Mouse (Mus musculus) bone marrow macrophage, adult 2 months (primary cell): ENCODE data around the gene Fasl. TPM values are rescaled to one million over a fixed set of nuclear protein-coding genes. Genes with fewer than 3 reads are reported as not detected.

Experiments used
- H3K27ac ChIP-seq: 2 replicates; pipeline ENCODE4 v1.5.1; 2012; ENCODE audit warnings: low read depth, low read length; ENCODE audit not compliant: insufficient read depth
- H3K4me1 ChIP-seq: 2 replicates; pipeline ENCODE4 v1.6.1; 2012; ENCODE audit warnings: low read length; ENCODE audit not compliant: control insufficient read depth, insufficient read depth
- H3K4me3 ChIP-seq: 2 replicates; pipeline ENCODE4 v1.5.1; 2012; ENCODE audit warnings: mild to moderate bottlenecking, low read length, moderate library complexity; ENCODE audit not compliant: insufficient read depth
- CTCF ChIP-seq: IDR thresholded peaks from 2 replicates; pipeline ENCODE4 v1.5.1; 2012; ENCODE audit warnings: low read depth, mild to moderate bottlenecking, low read length, moderate library complexity
- POLR2A ChIP-seq: IDR thresholded peaks from 2 replicates; pipeline ENCODE4 v1.6.1; 2012; ENCODE audit warnings: mild to moderate bottlenecking, low read depth, low read length, borderline replicate concordance
- polyA plus RNA-seq: library from polyadenylated mRNA; stranded (reverse); fragments of >200 nt; gene quantifications from 2 replicates; pipeline ENCODE4 v1.2.4, GENCODE M21; 2012; ENCODE audit not compliant: missing spikeins, insufficient read depth, insufficient read length

The Fasl gene
- polyA plus RNA-seq, 1 experiment, result not detected

- Histone ChIP-seq H3K4me3 (no peak overlapping the region), H3K27ac (no peak overlapping the region), H3K4me1 (no peaks in the 10 kb centered on the region)
- TF ChIP-seq CTCF (no peak), POLR2A (no peak)
Observed at GRCm38 (mm10) chr1:161792687-161792969, 4.3 kb upstream of the Fasl start.

- Histone ChIP-seq H3K4me3 (no peak overlapping the region), H3K27ac (no peak overlapping the region)
- TF ChIP-seq CTCF (no peak), POLR2A (no peak)
Observed at GRCm38 (mm10) chr1:161791854-161792686, 3.8 kb upstream of the Fasl start.

GRCm38 (mm10) chr1:161782725-161783124 lies 5.6 kb downstream of the Fasl start:
- Histone ChIP-seq H3K27ac (no peak overlapping the region), H3K4me1 (no peaks in the 10 kb centered on the region), H3K4me3 (no peak overlapping the region)
- TF ChIP-seq CTCF, result no peak
- no peak for TF ChIP-seq POLR2A

More at GRCm38 (mm10) chr1:161791854-161792686, 3.8 kb upstream of the Fasl start:
- no peaks in the 10 kb centered on the region for H3K4me1 ChIP-seq

- H3K4me3 ChIP-seq, result no peak overlapping the region
- TF ChIP-seq POLR2A (no peak), CTCF (no peak)
- H3K4me1 ChIP-seq, result no peaks in the 10 kb centered on the region
- H3K27ac ChIP-seq, result no peak overlapping the region
Observed at GRCm38 (mm10) chr1:161781594-161781993, 6.7 kb downstream of the Fasl start.

- H3K27ac ChIP-seq, result no peak overlapping the region
- H3K4me1 ChIP-seq, result no peaks in the 10 kb centered on the region
- TF ChIP-seq POLR2A, result no peak
- no peak for TF ChIP-seq CTCF
- H3K4me3 ChIP-seq, result no peak overlapping the region
Observed at GRCm38 (mm10) chr1:161779057-161779456, 9.2 kb downstream of the Fasl start.

- no peak for TF ChIP-seq POLR2A
- no peak for TF ChIP-seq CTCF
- no peak overlapping the region for H3K27ac ChIP-seq
- H3K4me3 ChIP-seq, result no peak overlapping the region
- no peaks in the 10 kb centered on the region for H3K4me1 ChIP-seq
Observed at GRCm38 (mm10) chr1:161775151-161775550, 13.1 kb downstream of the Fasl start.

GRCm38 (mm10) chr1:161771293-161771692 lies 17.0 kb downstream of the Fasl start:
- Histone ChIP-seq H3K4me3 (no peak overlapping the region), H3K4me1 (no peaks in the 10 kb centered on the region), H3K27ac (no peak overlapping the region)
- TF ChIP-seq CTCF (no peak), POLR2A (no peak)

GRCm38 (mm10) chr1:161769329-161769728 lies 19.0 kb downstream of the Fasl start:
- H3K4me1 ChIP-seq, result no peaks in the 10 kb centered on the region
- no peak overlapping the region for H3K27ac ChIP-seq
- H3K4me3 ChIP-seq, result no peak overlapping the region
- TF ChIP-seq POLR2A (no peak), CTCF (no peak)

GRCm38 (mm10) chr1:161767101-161767524 lies 21.2 kb downstream of the Fasl start:
- Histone ChIP-seq H3K4me3 (peak overlapping the region; percentile 46), H3K27ac (no peak overlapping the region), H3K4me1 (no peaks in the 10 kb centered on the region)
- TF ChIP-seq POLR2A (no peak), CTCF (no peak)

- H3K27ac ChIP-seq, result no peak overlapping the region
- H3K4me1 ChIP-seq, result no peaks in the 10 kb centered on the region
- TF ChIP-seq POLR2A, result no peak
- no peak for TF ChIP-seq CTCF
- H3K4me3 ChIP-seq, result peak overlapping the region; percentile 46; the same call in 1 of the 2 replicates
Observed at GRCm38 (mm10) chr1:161766656-161767055, 21.6 kb downstream of the Fasl start.
